Comparison of ENCODE assay signal across 11 mouse cellular contexts in the genomic region with DNA sequence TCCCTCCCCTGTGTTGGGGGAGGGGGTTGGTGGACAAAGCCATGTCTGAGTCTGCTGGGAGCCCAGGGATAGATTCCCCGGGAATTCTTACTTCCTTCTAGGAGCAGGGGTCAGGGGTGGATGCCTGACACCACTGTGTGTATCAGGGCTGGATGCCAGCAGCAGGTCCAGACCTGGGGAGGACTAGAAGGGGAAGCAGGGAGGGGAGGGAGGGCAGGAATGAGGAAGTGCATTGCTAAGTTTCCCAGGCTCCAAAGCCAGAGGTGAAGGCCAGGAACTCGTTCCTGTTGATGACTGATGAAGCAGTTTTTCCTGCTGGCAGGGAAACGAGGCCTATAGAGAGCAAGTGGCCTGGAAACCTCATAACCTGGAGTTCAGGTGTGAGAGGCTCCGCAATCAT. TPM values are rescaled to one million over a fixed set of nuclear protein-coding genes. Genes with fewer than 3 reads are reported as not detected.
DNase-seq lines count a peak whose midpoint lies in the region; ATAC-seq lines count a peak whose summit lies in the region.
"Had no signal": no experiment of that assay in that cellular context is flagged by ENCODE, and none has a peak within 500 bp of the region (broad histone marks: within the 10 kb centered on the region; RNA-seq: fewer than 3 reads in every experiment).

No protein-coding gene starts in this region.

- no peak overlapping the region for H3K4me2 ChIP-seq in heart, embryonic 11.5 days
- H3K4me2 ChIP-seq in intestine, embryonic 16.5 days (ENCODE audit: low read depth, low read length) = no peak overlapping the region
- H3K4me2 ChIP-seq in liver, embryonic 15.5 days = no peak overlapping the region
- H3K4me2 ChIP-seq: embryonic facial prominence, embryonic 13.5 days had no signal

- peaks cover 47% of the 10 kb centered on the region for H3K27me3 ChIP-seq in heart, embryonic 11.5 days (ENCODE audit: control insufficient read depth, insufficient read depth, low read length)
- peaks cover 34% of the 10 kb centered on the region for H3K27me3 ChIP-seq in intestine, embryonic 16.5 days (replicated peaks; ENCODE audit: control insufficient read depth, insufficient read depth, low read length)
- H3K27me3 ChIP-seq in liver, embryonic 15.5 days = peaks cover 48% of the 10 kb centered on the region

- 0 out of 2 replicates have a peak overlapping the region, but pooled peaks have one; percentile 16 for H3K9ac ChIP-seq in heart, embryonic 11.5 days (ENCODE audit: low read depth, low read length)
- no peak overlapping the region for H3K9ac ChIP-seq in intestine, embryonic 16.5 days (ENCODE audit: low read depth, low read length)
- H3K9ac ChIP-seq in liver, embryonic 15.5 days = no peak overlapping the region
- H3K9ac ChIP-seq: embryonic facial prominence, embryonic 13.5 days had no signal

- peak overlapping the region; percentile 73 for H3K27ac ChIP-seq in heart, embryonic 11.5 days (ENCODE audit: low read depth, low read length)
- H3K27ac ChIP-seq in intestine, embryonic 16.5 days (ENCODE audit: low read length) = no peak overlapping the region
- peak overlapping the region; percentile 70; the same call in 1 of the 2 replicates for H3K27ac ChIP-seq in liver, embryonic 15.5 days (replicated peaks)
- H3K27ac ChIP-seq: embryonic facial prominence, embryonic 13.5 days had no signal

- no peak for ATAC-seq in heart, embryonic 11.5 days (replicated peaks; ENCODE audit: insufficient number of reproducible peaks, low FRiP score, low TSS enrichment)
- 0 out of 2 replicates have a peak, but pooled peaks have one; percentile 10 for ATAC-seq in intestine, embryonic 16.5 days
- no peak for ATAC-seq in liver, embryonic 15.5 days (ENCODE audit: insufficient read depth)
- no peak for ATAC-seq in CD4-positive, CD25-positive, alpha-beta regulatory T cell, adult 4 months

- intact Hi-C loops in heart, postnatal 14 days (cut with DNase I) = no loop called here

- H3K36me3 ChIP-seq in heart, embryonic 11.5 days (ENCODE audit: control insufficient read depth, insufficient read depth, low read length) = no peaks in the 10 kb centered on the region
- no peaks in the 10 kb centered on the region for H3K36me3 ChIP-seq in intestine, embryonic 16.5 days (ENCODE audit: control insufficient read depth, insufficient read depth, low read length)
- H3K36me3 ChIP-seq in liver, embryonic 15.5 days (replicated peaks) = no peaks in the 10 kb centered on the region
- H3K36me3 ChIP-seq: embryonic facial prominence, embryonic 13.5 days had no signal

- 30% methylated on average over 4 of the region's 4 CpGs for WGBS in heart, embryonic 11.5 days (ENCODE audit: insufficient replicate concordance)
- 30% methylated on average over 4 of the region's 4 CpGs for WGBS in intestine, embryonic 16.5 days
- WGBS in liver, embryonic 15.5 days (ENCODE audit: insufficient replicate concordance) = 46% methylated on average over 4 of the region's 4 CpGs

- DNase-seq in heart, postnatal 14 days = no peak
- peak; percentile 57 for DNase-seq in Muller cell, postnatal 12 days (ENCODE audit: inconsistent ontology term)
- DNase-seq in layer of hippocampus, adult 8-10 months (ENCODE audit: low spot score in 2 of 2) = no peak
- no peak for DNase-seq in spleen, postnatal 4 days (ENCODE audit: low spot score in 2 of 2)
- DNase-seq: right cerebral cortex, postnatal 25 days had no signal

- H3K9me3 ChIP-seq in heart, embryonic 11.5 days (replicated peaks; ENCODE audit: control insufficient read depth, low read length) = no peaks in the 10 kb centered on the region
- no peaks in the 10 kb centered on the region for H3K9me3 ChIP-seq in intestine, embryonic 16.5 days (ENCODE audit: control insufficient read depth, low read length)
- H3K9me3 ChIP-seq in liver, embryonic 15.5 days (replicated peaks) = no peaks in the 10 kb centered on the region
- H3K9me3 ChIP-seq: embryonic facial prominence, embryonic 13.5 days had no signal

- peaks cover 58% of the 10 kb centered on the region for H3K4me1 ChIP-seq in heart, embryonic 11.5 days (ENCODE audit: control insufficient read depth, insufficient read depth, low read length)
- peaks cover 53% of the 10 kb centered on the region for H3K4me1 ChIP-seq in intestine, embryonic 16.5 days (ENCODE audit: control insufficient read depth, insufficient read depth, low read length)
- peaks cover 95% of the 10 kb centered on the region for H3K4me1 ChIP-seq in liver, embryonic 15.5 days (replicated peaks)

- no peak overlapping the region for H3K4me3 ChIP-seq in heart, embryonic 11.5 days (ENCODE audit: low read depth, low read length)
- H3K4me3 ChIP-seq in intestine, embryonic 16.5 days (ENCODE audit: low read length) = no peak overlapping the region
- H3K4me3 ChIP-seq in liver, embryonic 15.5 days (replicated peaks) = no peak overlapping the region
- H3K4me3 ChIP-seq: embryonic facial prominence, embryonic 13.5 days; myocyte had no signal

RNA-seq across cellular contexts. Expression of gene Tnfaip2, which starts 10.2 kb away (rescaled TPM):
- 7.7 and 11.2 TPM in 2 replicates for polyA plus RNA-seq in heart, embryonic 11.5 days (2014; fragmentation: Nextera tagmentation; extraction: Ambion mirVana)
- 10 to 100 TPM; 38.0 to 40.4 TPM for total RNA-seq in heart, postnatal 14 days (2021)
- polyA plus RNA-seq in intestine, embryonic 16.5 days (2015; fragmentation: Nextera tagmentation; extraction: Ambion mirVana) = 2.7 and 3.5 TPM in 2 replicates
- 70.3 and 79.5 TPM in 2 replicates for polyA plus RNA-seq in liver, embryonic 15.5 days (2015; fragmentation: Nextera tagmentation; extraction: Ambion mirVana)
- total RNA-seq in layer of hippocampus, adult 8-10 months (2022) = 1 to 10 TPM in 3 of 4 experiments, under 1 TPM in 1; 0.85 to 1.8 (median 1.4) TPM
- not detected for polyA plus RNA-seq in CD4-positive, CD25-positive, alpha-beta regulatory T cell, adult 4 months (2017; shearing (Covaris generic))

RNA-seq across cellular contexts. Expression of gene Exoc3l4, which starts 15.3 kb away (rescaled TPM):
- polyA plus RNA-seq in heart, embryonic 11.5 days (2014; fragmentation: Nextera tagmentation; extraction: Ambion mirVana) = 11.3 and 11.6 TPM in 2 replicates
- 1 to 10 TPM; 4.1 to 5.5 TPM for total RNA-seq in heart, postnatal 14 days (2021)
- 20.4 and 29.1 TPM in 2 replicates for polyA plus RNA-seq in intestine, embryonic 16.5 days (2015; fragmentation: Nextera tagmentation; extraction: Ambion mirVana)
- polyA plus RNA-seq in liver, embryonic 15.5 days (2015; fragmentation: Nextera tagmentation; extraction: Ambion mirVana) = 22.5 and 23.5 TPM in 2 replicates
- 1 to 10 TPM; 5.0 to 7.7 (median 6.5) TPM for total RNA-seq in layer of hippocampus, adult 8-10 months (2022)
- not detected for polyA plus RNA-seq in CD4-positive, CD25-positive, alpha-beta regulatory T cell, adult 4 months (2017; shearing (Covaris generic))

RNA-seq across cellular contexts. Expression of gene Lbhd2, which starts 25.5 kb away (rescaled TPM):
- polyA plus RNA-seq in heart, embryonic 11.5 days (2014; fragmentation: Nextera tagmentation; extraction: Ambion mirVana) = 0.50 TPM in 1 of 2 replicates, not detected in the other
- not detected for total RNA-seq in heart, postnatal 14 days (2021)
- 1.2 TPM in 2 replicates for polyA plus RNA-seq in intestine, embryonic 16.5 days (2015; fragmentation: Nextera tagmentation; extraction: Ambion mirVana)
- not detected in 2 replicates for polyA plus RNA-seq in liver, embryonic 15.5 days (2015; fragmentation: Nextera tagmentation; extraction: Ambion mirVana)
- total RNA-seq in layer of hippocampus, adult 8-10 months (2022) = 1 to 10 TPM in 2 of 4 experiments, under 1 TPM in 1, not detected in 1; 0.61 to 2.3 (median 1.3) TPM
- not detected for polyA plus RNA-seq in CD4-positive, CD25-positive, alpha-beta regulatory T cell, adult 4 months (2017; shearing (Covaris generic))
- polyA plus RNA-seq: myocyte had no signal

RNA-seq across cellular contexts. Expression of gene Gm266, which starts 53.5 kb away (rescaled TPM):
- polyA plus RNA-seq in heart, embryonic 11.5 days (2014; fragmentation: Nextera tagmentation; extraction: Ambion mirVana) = 5.5 and 6.2 TPM in 2 replicates
- 1 to 10 TPM; 1.2 to 1.7 TPM for total RNA-seq in heart, postnatal 14 days (2021)
- polyA plus RNA-seq in intestine, embryonic 16.5 days (2015; fragmentation: Nextera tagmentation; extraction: Ambion mirVana) = 11.7 and 12.2 TPM in 2 replicates
- polyA plus RNA-seq in liver, embryonic 15.5 days (2015; fragmentation: Nextera tagmentation; extraction: Ambion mirVana) = 0.56 and 0.62 TPM in 2 replicates
- total RNA-seq in layer of hippocampus, adult 8-10 months (2022) = 1 to 10 TPM; 3.6 to 6.6 (median 4.6) TPM
- not detected for polyA plus RNA-seq in CD4-positive, CD25-positive, alpha-beta regulatory T cell, adult 4 months (2017; shearing (Covaris generic))

RNA-seq across cellular contexts. Expression of gene Cdc42bpb, which starts 54.6 kb away (rescaled TPM):
- 25.4 and 33.2 TPM in 2 replicates for polyA plus RNA-seq in heart, embryonic 11.5 days (2014; fragmentation: Nextera tagmentation; extraction: Ambion mirVana)
- 10 to 100 TPM; 73.0 to 82.1 TPM for total RNA-seq in heart, postnatal 14 days (2021)
- 30.1 and 32.5 TPM in 2 replicates for polyA plus RNA-seq in intestine, embryonic 16.5 days (2015; fragmentation: Nextera tagmentation; extraction: Ambion mirVana)
- polyA plus RNA-seq in liver, embryonic 15.5 days (2015; fragmentation: Nextera tagmentation; extraction: Ambion mirVana) = 6.6 and 9.4 TPM in 2 replicates
- 100 to 1,000 TPM; 114 to 140 (median 119) TPM for total RNA-seq in layer of hippocampus, adult 8-10 months (2022)
- polyA plus RNA-seq in CD4-positive, CD25-positive, alpha-beta regulatory T cell, adult 4 months (2017; shearing (Covaris generic)) = under 1 TPM; 0.32 to 0.43 TPM

Comparison
In these comparisons a context has a peak if more than half of its experiments do, and no peak if none do; other contexts are left out.
1. RNA of gene Exoc3l4, which starts 15.3 kb away (polyA plus RNA-seq): 22.5 to 23.5 TPM in liver, embryonic 15.5 days, 20.4 to 29.1 TPM in intestine, embryonic 16.5 days and 11.3 to 11.6 TPM in heart, embryonic 11.5 days; not detected in CD4-positive, CD25-positive, alpha-beta regulatory T cell, adult 4 months; every median in the first group is over 10 times any median in the second.